Mouse (Mus musculus): ENCODE measurements around the gene Pde10a.

GRCm38 (mm10) chr17:8951588-8951987 lies 426.4 kb downstream of the Pde10a start:
- no peak for TF ChIP-seq POLR2A (IDR thresholded peaks at IDR 0.05; ENCODE audit: borderline replicate concordance, low read depth, low read length)
- no peak for TF ChIP-seq CTCF (IDR thresholded peaks at IDR 0.05; ENCODE audit: low read depth, low read length)
